Mouse (Mus musculus): ENCODE measurements around the gene Nipbl. TPM values are rescaled to one million over a fixed set of nuclear protein-coding genes. Genes with fewer than 3 reads are reported as not detected.

The Nipbl gene
- polyA plus RNA-seq, 1 experiment = 43.3 TPM

GRCm38 (mm10) chr15:8321491-8321890 is 122.8 kb downstream of the Nipbl start:
- no peak overlapping the region for H3K4me3 ChIP-seq (ENCODE audit: insufficient read depth, low read length)
- TF ChIP-seq CTCF (IDR thresholded peaks at IDR 0.05; ENCODE audit: low read depth, low read length) = no peak
- no peak for TF ChIP-seq POLR2A (IDR thresholded peaks at IDR 0.05; ENCODE audit: borderline replicate concordance, low read depth, low read length)
- no peaks in the 10 kb centered on the region for H3K4me1 ChIP-seq (ENCODE audit: control insufficient read depth, insufficient read depth, low read length)
- no peak overlapping the region for H3K27ac ChIP-seq (ENCODE audit: insufficient read depth, low read depth, low read length)

- TF ChIP-seq POLR2A (IDR thresholded peaks at IDR 0.05; ENCODE audit: borderline replicate concordance, low read depth, low read length) (no peak), CTCF (IDR thresholded peaks at IDR 0.05; ENCODE audit: low read depth, low read length) (no peak)
- H3K4me3 ChIP-seq (ENCODE audit: insufficient read depth, low read length) = no peak overlapping the region
- H3K4me1 ChIP-seq (ENCODE audit: control insufficient read depth, insufficient read depth, low read length) = no peaks in the 10 kb centered on the region
- no peak overlapping the region for H3K27ac ChIP-seq (ENCODE audit: insufficient read depth, low read depth, low read length)
Measured at GRCm38 (mm10) chr15:8319191-8319590, 125.1 kb downstream of the Nipbl start.

- TF ChIP-seq CTCF (IDR thresholded peaks at IDR 0.05; ENCODE audit: low read depth, low read length) (no peak), POLR2A (IDR thresholded peaks at IDR 0.05; ENCODE audit: borderline replicate concordance, low read depth, low read length) (no peak)
- H3K4me3 ChIP-seq (ENCODE audit: insufficient read depth, low read length) = no peak overlapping the region
- H3K4me1 ChIP-seq (ENCODE audit: control insufficient read depth, insufficient read depth, low read length) = no peaks in the 10 kb centered on the region
- H3K27ac ChIP-seq (ENCODE audit: insufficient read depth, low read depth, low read length) = no peak overlapping the region
Measured at GRCm38 (mm10) chr15:8317381-8317780, 126.9 kb downstream of the Nipbl start.

- no peak for TF ChIP-seq CTCF (IDR thresholded peaks at IDR 0.05; ENCODE audit: low read depth, low read length)
- no peak for TF ChIP-seq POLR2A (IDR thresholded peaks at IDR 0.05; ENCODE audit: borderline replicate concordance, low read depth, low read length)
- H3K4me3 ChIP-seq (ENCODE audit: insufficient read depth, low read length) = no peak overlapping the region
- H3K4me1 ChIP-seq (ENCODE audit: control insufficient read depth, insufficient read depth, low read length) = no peaks in the 10 kb centered on the region
- no peak overlapping the region for H3K27ac ChIP-seq (ENCODE audit: insufficient read depth, low read depth, low read length)
Measured at GRCm38 (mm10) chr15:8305474-8305873, 138.8 kb downstream of the Nipbl start.

GRCm38 (mm10) chr15:8302944-8303343 is 141.3 kb downstream of the Nipbl start:
- Histone ChIP-seq H3K27ac (ENCODE audit: insufficient read depth, low read depth, low read length) (no peak overlapping the region), H3K4me3 (ENCODE audit: insufficient read depth, low read length) (no peak overlapping the region), H3K4me1 (ENCODE audit: control insufficient read depth, insufficient read depth, low read length) (peaks cover 5% of the 10 kb centered on the region; the same call in 1 of the 2 replicates)
- no peak for TF ChIP-seq POLR2A (IDR thresholded peaks at IDR 0.05; ENCODE audit: borderline replicate concordance, low read depth, low read length)
- TF ChIP-seq CTCF (IDR thresholded peaks at IDR 0.05; ENCODE audit: low read depth, low read length) = no peak

GRCm38 (mm10) chr15:8294150-8294549 is 150.1 kb downstream of the Nipbl start:
- Histone ChIP-seq H3K4me3 (ENCODE audit: insufficient read depth, low read length) (no peak overlapping the region), H3K4me1 (ENCODE audit: control insufficient read depth, insufficient read depth, low read length) (peaks cover 5% of the 10 kb centered on the region; the same call in 1 of the 2 replicates), H3K27ac (ENCODE audit: insufficient read depth, low read depth, low read length) (no peak overlapping the region)
- TF ChIP-seq POLR2A (IDR thresholded peaks at IDR 0.05; ENCODE audit: borderline replicate concordance, low read depth, low read length) (no peak), CTCF (IDR thresholded peaks at IDR 0.05; ENCODE audit: low read depth, low read length) (no peak)

DNA sequence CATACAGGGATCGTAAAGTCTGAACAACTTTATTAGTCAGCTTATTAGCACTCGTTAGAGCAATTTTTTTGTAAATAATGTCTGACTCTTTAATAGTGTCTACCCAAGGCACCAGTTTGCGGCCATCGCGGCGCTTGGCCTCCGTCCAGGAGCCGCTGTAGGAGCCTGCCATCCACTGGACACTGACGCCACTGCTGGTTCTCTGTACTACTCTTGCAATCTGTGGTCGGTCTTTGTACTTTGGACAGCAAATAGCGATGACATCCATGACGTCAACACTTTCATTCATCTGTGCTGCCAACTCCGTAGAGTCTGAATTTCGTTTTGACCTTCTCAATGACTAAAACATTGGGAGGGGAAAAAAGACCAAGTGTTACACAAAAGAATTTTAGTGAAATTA is 153.0 kb downstream of the Nipbl start:
- H3K4me1 ChIP-seq (ENCODE audit: control insufficient read depth, insufficient read depth, low read length) = no peaks in the 10 kb centered on the region
- no peak overlapping the region for H3K4me3 ChIP-seq (ENCODE audit: insufficient read depth, low read length)
- no peak for TF ChIP-seq CTCF (IDR thresholded peaks at IDR 0.05; ENCODE audit: low read depth, low read length)
- no peak for TF ChIP-seq POLR2A (IDR thresholded peaks at IDR 0.05; ENCODE audit: borderline replicate concordance, low read depth, low read length)
- H3K27ac ChIP-seq (ENCODE audit: insufficient read depth, low read depth, low read length) = no peak overlapping the region

DNA sequence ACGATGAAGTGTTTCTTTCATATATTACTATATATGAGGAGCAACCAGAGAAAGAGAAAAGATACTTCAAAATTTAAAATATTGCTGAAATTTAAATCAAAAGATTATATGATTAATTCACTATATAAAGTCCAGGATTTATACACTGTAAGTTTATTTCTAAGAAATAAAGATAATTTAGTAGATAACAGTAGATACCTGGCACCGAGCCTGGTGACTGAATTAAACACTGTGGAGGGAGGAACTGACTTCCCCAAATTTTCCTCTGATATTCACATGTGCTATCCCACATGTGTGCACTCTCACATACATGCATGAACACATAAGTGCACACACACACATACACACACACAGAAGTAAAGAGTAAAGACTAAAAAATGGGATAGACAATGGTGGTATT is 162.1 kb downstream of the Nipbl start:
- H3K27ac ChIP-seq (ENCODE audit: insufficient read depth, low read depth, low read length) = no peak overlapping the region
- H3K4me1 ChIP-seq (ENCODE audit: control insufficient read depth, insufficient read depth, low read length) = no peaks in the 10 kb centered on the region
- TF ChIP-seq CTCF (IDR thresholded peaks at IDR 0.05; ENCODE audit: low read depth, low read length) (no peak), POLR2A (IDR thresholded peaks at IDR 0.05; ENCODE audit: borderline replicate concordance, low read depth, low read length) (no peak)
- no peak overlapping the region for H3K4me3 ChIP-seq (ENCODE audit: insufficient read depth, low read length)

- TF ChIP-seq POLR2A (IDR thresholded peaks at IDR 0.05; ENCODE audit: borderline replicate concordance, low read depth, low read length) = no peak
- TF ChIP-seq CTCF (IDR thresholded peaks at IDR 0.05; ENCODE audit: low read depth, low read length) = no peak
- Histone ChIP-seq H3K27ac (ENCODE audit: insufficient read depth, low read depth, low read length) (no peak overlapping the region), H3K4me3 (ENCODE audit: insufficient read depth, low read length) (no peak overlapping the region), H3K4me1 (ENCODE audit: control insufficient read depth, insufficient read depth, low read length) (no peaks in the 10 kb centered on the region)
Measured at GRCm38 (mm10) chr15:8281701-8282100, 162.6 kb downstream of the Nipbl start.

DNA sequence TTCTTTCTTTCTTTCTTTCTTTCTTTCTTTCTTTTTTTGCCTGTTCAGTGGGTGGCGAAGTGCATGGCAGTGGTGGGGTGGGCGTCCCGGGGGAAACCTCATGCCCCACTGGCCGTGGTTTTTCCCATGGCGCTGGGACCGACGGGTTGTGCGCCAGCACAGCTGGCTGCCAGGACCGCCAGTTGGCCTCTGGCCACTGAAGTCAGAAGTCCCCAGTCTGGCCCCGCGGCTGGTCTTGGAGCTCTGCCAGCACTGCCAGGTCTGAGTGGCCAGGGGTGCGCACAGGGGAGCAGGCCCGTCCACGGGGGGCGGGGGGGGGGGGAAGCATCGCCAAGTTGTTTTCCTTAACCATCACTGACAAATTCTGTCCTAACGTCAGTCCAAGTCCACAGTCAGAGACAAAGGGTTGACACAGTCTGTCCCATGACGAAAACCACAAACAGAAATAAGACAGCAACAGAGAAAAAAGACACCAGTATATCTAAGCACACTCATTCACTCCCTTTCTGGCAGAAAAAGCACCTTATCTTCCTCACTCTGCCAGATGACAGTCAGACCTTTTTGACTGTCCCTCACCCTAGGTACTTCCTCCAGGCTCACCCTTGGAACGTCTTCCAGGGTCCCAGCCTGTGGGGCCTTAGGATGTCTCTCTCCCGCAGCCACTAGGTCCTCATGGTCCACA is 164.2 kb downstream of the Nipbl start:
- Histone ChIP-seq H3K4me3 (ENCODE audit: insufficient read depth, low read length) (peak overlapping the region; percentile 63), H3K4me1 (ENCODE audit: control insufficient read depth, insufficient read depth, low read length) (no peaks in the 10 kb centered on the region), H3K27ac (ENCODE audit: insufficient read depth, low read depth, low read length) (no peak overlapping the region)
- no peak for TF ChIP-seq POLR2A (IDR thresholded peaks at IDR 0.05; ENCODE audit: borderline replicate concordance, low read depth, low read length)
- TF ChIP-seq CTCF (IDR thresholded peaks at IDR 0.05; ENCODE audit: low read depth, low read length) = no peak
